Mouse (Mus musculus) hindbrain, embryonic 11.5 days (tissue): Measurements from ENCODE around the gene Hspb1. TPM values are rescaled to one million over a fixed set of nuclear protein-coding genes. Genes with fewer than 3 reads are reported as not detected.

Experiments
- ATAC-seq: fragments of 200-750 bp; cut with Nextera tagmentation; 2 replicates; pipeline ENCODE4 v1.8.0; 2017; ENCODE audit warnings: mild to moderate bottlenecking, moderate TSS enrichment, moderate library complexity; ENCODE audit not compliant: low FRiP score
- DNase-seq: peaks from one replicate; pipeline ENCODE4 v3.0.0-alpha.2; 2015; ENCODE audit warnings: low spot score
- H3K27ac ChIP-seq: fragments of 300-500 bp; sonication (generic); 2 replicates; pipeline ENCODE4 v1.5.1; 2014; ENCODE audit warnings: mild to moderate bottlenecking, low read depth, low read length
- H3K27me3 ChIP-seq: fragments of 300-500 bp; sonication (generic); 2 replicates; pipeline ENCODE4 v1.6.1; 2014; ENCODE audit warnings: mild to moderate bottlenecking, low read length, moderate library complexity, mixed read lengths; ENCODE audit not compliant: control insufficient read depth, insufficient read depth
- H3K36me3 ChIP-seq: fragments of 300-500 bp; sonication (generic); 2 replicates; pipeline ENCODE4 v1.6.1; 2014; ENCODE audit warnings: mild to moderate bottlenecking, low read length, moderate library complexity, mixed read lengths; ENCODE audit not compliant: control insufficient read depth, insufficient read depth
- H3K4me1 ChIP-seq: fragments of 300-500 bp; sonication (generic); replicated peaks from 2 replicates; pipeline ENCODE4 v1.6.1; 2014; ENCODE audit warnings: low read length, mixed read lengths; ENCODE audit not compliant: control insufficient read depth, insufficient read depth
- H3K4me2 ChIP-seq: fragments of 300-500 bp; sonication (generic); replicated peaks from 2 replicates; pipeline ENCODE4 v1.6.1; 2014; ENCODE audit warnings: mild to moderate bottlenecking, low read depth, low read length
- H3K4me3 ChIP-seq: fragments of 300-500 bp; sonication (generic); 2 replicates; pipeline ENCODE4 v1.5.1; 2014; ENCODE audit warnings: low read depth, low read length
- H3K9ac ChIP-seq: fragments of 300-500 bp; sonication (generic); 2 replicates; pipeline ENCODE4 v1.6.1; 2014; ENCODE audit warnings: low read depth, low read length
- H3K9me3 ChIP-seq: fragments of 300-500 bp; sonication (generic); 2 replicates; pipeline ENCODE4 v1.6.1; 2016; ENCODE audit warnings: low read length; ENCODE audit not compliant: control insufficient read depth
- WGBS: fragments of 180-500 bp; shearing (Covaris S2); extraction: QIAGEN DNeasy Blood & Tissue Kit; methylation state at CpG from one replicate; pipeline ENCODE4 v1.1.7; 2014; 5-methylcytosine and 5-hydroxymethylcytosine counted together
- polyA plus RNA-seq: library from polyadenylated mRNA; unstranded; fragments of >200 nt; fragmentation: Nextera tagmentation; extraction: Ambion mirVana; gene quantifications from 2 replicates; pipeline ENCODE4 v1.2.1, GENCODE M21; 2014

The Hspb1 gene
- polyA plus RNA-seq, 1 experiment from 2014 or later, result 26.1 TPM

DNA sequence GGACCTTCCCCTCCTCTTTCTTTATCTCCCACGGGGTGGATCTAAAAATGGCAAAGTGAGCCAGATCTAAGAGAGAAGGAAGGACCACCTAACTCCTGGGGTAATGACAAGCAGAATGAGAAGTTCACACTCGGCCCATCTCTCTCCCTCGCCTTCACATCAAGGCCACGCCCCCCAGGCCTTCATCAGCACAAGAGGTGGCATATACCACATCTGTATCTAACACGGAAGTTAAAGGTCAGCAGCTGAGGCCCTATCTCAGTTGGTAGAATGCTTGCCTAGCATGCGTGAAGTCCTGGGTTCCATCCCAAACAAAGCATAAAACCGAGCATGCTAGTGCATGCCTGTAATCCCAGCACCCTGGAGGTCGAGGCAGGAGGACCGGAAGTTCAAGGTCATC is 14.0 kb upstream of the Hspb1 start:
- Histone ChIP-seq H3K9ac (no peak overlapping the region), H3K27me3 (peaks cover 15% of the 10 kb centered on the region), H3K27ac (no peak overlapping the region), H3K4me2 (no peak overlapping the region), H3K9me3 (no peaks in the 10 kb centered on the region), H3K4me3 (no peak overlapping the region), H3K4me1 (peaks cover 2% of the 10 kb centered on the region), H3K36me3 (no peaks in the 10 kb centered on the region)
- ATAC-seq (no peak), DNase-seq (no peak)
- 58% methylated on average over 9 of the region's 9 CpGs for WGBS

DNA sequence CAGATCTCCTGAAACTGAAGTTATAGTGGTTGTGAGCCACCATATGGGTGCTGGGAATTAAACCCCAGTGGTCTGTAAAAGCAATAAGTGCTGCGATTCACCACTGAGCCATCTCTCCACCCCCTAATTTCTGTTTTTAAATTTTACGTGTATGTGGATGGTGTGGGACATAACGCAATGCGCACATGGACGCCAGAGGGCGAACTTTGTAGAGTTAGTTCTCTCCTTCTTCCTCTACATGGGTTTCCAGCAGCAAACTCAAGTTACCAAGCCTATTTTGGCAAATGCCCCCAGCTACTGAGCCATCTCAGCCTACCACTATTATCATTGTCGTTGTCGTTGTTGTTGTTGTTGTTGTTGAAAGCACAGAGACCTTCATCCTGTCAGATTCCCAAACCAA is 10.5 kb upstream of the Hspb1 start:
- no peak overlapping the region for H3K9ac ChIP-seq
- 19% methylated on average over 8 of the region's 8 CpGs for WGBS
- H3K36me3 ChIP-seq, result no peaks in the 10 kb centered on the region
- no peak for ATAC-seq
- H3K27ac ChIP-seq, result no peak overlapping the region
- DNase-seq, result peak; percentile 81
- no peaks in the 10 kb centered on the region for H3K4me1 ChIP-seq
- no peak overlapping the region for H3K4me3 ChIP-seq
- no peaks in the 10 kb centered on the region for H3K9me3 ChIP-seq
- H3K4me2 ChIP-seq, result no peak overlapping the region; the same call in 1 of the 2 replicates
- peaks cover 2% of the 10 kb centered on the region for H3K27me3 ChIP-seq

DNA sequence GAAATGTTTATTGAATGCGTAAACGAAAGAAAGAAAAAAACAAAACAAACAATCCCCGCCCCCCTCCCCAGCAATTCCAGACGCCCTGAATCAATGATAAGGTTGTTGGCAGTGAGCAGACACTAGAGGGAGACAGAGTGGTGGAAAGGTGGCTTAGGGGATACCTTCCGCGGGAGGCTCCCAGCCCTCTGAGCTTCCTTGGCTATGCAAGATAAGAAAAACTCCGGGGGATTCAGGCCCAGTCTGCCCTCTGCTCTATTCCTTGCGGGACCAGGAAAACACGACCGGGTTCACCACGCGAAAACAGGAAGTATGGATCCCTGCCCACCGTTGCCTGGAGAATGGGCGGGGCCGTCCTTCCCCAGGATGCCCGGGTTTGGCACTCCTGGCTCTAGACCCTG is 9.9 kb upstream of the Hspb1 start:
- H3K4me2 ChIP-seq, result peak overlapping the region; percentile 26
- peak overlapping the region; percentile 1; the same call in 1 of the 2 replicates for H3K4me3 ChIP-seq
- H3K9me3 ChIP-seq, result no peaks in the 10 kb centered on the region
- H3K36me3 ChIP-seq, result no peaks in the 10 kb centered on the region
- H3K27me3 ChIP-seq, result peaks cover 2% of the 10 kb centered on the region; the same call in 1 of the 2 replicates
- WGBS, result 1% methylated on average over 16 of the region's 16 CpGs
- H3K27ac ChIP-seq, result no peak overlapping the region
- ATAC-seq (no peak), DNase-seq (peak; percentile 78)
- no peaks in the 10 kb centered on the region for H3K4me1 ChIP-seq
- H3K9ac ChIP-seq, result no peak overlapping the region

DNA sequence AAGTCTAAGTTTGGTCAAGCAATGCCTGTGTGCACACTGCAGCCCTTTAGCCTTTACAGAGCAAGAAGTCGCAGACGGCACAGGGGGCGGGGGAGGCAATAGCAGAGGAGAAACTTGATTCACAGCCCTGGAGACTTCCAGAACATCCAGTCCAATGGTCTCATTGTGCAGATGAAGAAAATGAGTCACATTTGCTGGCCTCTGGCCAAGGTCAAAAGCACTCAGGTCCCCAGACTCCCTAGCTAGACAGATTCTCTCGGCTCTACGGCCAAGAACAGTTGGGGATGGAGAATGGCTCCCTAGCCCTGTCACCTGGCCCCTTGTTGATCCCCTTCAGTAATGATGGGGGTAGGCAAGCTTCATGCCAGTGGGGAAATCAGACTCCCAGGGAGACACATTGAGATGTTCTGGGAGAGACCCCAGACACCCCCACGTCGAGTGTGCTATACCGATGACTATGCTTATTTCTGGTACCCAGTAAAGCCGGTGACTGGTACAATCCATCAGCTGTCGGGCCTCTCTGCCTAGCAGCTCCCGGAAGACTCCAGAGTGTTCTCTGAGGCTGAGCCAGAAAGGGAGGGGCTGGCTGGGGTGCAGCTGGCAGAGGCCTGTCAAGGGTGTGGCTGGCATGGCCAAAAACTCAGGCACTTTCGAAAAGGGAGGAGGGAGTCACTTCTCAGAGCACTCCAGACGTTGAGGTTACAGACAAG is 8.1 kb upstream of the Hspb1 start:
- DNase-seq, result no peak
- no peak for ATAC-seq

DNA sequence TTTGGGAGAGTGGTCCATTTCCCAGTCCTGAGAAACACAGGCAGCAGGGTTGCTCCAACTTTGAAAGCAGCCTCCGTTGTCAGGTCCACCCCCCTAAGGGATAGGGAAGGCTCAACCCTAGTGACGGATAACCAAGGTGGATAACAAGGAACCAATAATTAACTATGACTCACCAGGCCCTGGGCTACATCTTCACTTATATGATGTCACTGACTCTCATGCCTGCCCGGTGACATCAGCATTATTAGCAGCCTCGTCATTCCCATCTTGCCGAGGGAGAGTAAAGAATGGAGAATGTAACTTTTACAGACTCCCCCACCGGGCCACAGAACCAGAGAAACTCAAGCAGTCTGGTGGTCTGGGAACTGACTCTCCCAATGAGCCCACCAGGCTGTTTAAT is 3.1 kb upstream of the Hspb1 start:
- Histone ChIP-seq H3K4me3 (no peak overlapping the region), H3K9ac (no peak overlapping the region), H3K9me3 (no peaks in the 10 kb centered on the region), H3K27me3 (peaks cover 17% of the 10 kb centered on the region), H3K4me1 (peaks cover 7% of the 10 kb centered on the region; the same call in 1 of the 2 replicates), H3K36me3 (no peaks in the 10 kb centered on the region), H3K27ac (no peak overlapping the region), H3K4me2 (no peak overlapping the region)
- no peak for DNase-seq
- WGBS, result 77% methylated on average over 6 of the region's 6 CpGs
- ATAC-seq, result no peak

More for the DNA sequence above, 8.1 kb upstream of the Hspb1 start:
- Histone ChIP-seq H3K36me3 (no peaks in the 10 kb centered on the region), H3K9me3 (no peaks in the 10 kb centered on the region), H3K27me3 (no peaks in the 10 kb centered on the region), H3K27ac (no peak overlapping the region), H3K4me1 (no peaks in the 10 kb centered on the region), H3K9ac (no peak overlapping the region), H3K4me2 (no peak overlapping the region), H3K4me3 (no peak overlapping the region)
- WGBS, result 71% methylated on average over 13 of the region's 13 CpGs

DNA sequence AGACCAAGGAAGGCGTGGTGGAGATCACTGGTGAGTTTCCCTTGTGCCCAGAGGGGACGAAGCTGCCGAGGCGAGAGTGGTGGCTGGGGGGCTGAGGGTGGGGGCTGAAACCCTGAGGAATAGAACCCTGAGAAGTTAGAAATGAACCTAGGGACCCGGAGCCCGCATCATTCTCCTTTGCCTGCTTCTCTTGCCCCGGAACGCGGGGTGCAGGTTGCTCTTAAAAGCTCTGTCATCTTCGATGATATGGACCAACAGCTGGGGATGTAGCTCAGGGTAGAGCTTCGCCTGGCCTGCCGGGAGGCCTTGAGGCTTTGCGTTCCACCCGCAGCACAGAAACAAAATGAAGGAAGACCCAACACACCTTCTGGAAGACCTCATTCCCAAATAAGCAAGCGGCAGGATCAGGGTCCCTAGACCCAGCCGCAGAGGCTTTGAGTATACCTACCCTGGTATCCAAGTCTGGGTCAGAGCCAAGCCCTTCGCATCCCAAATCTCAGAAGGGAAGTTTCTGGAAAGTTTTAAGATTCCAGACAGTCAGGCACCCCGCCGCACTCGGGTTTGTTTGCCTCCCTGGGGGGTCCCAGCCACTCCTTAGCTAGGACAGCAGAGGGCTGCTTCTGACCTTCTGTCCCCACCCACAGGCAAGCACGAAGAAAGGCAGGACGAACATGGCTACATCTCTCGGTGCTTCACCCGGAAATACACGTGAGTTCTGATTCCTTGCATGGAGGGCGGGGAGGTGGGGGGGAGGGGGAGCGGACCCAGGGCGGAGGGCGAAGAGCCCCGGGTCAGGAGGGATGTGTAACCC is 891 bp downstream of the Hspb1 start:
- peaks cover 23% of the 10 kb centered on the region for H3K27me3 ChIP-seq
- ATAC-seq, result no peak
- no peak overlapping the region for H3K9ac ChIP-seq
- peak overlapping the region; percentile 26; the same call in 1 of the 2 replicates for H3K4me2 ChIP-seq
- WGBS, result 4% methylated on average over 30 of the region's 30 CpGs
- peak; percentile 32 for DNase-seq
- no peaks in the 10 kb centered on the region for H3K9me3 ChIP-seq
- H3K27ac ChIP-seq, result no peak overlapping the region
- peaks cover 7% of the 10 kb centered on the region; the same call in 1 of the 2 replicates for H3K4me1 ChIP-seq
- H3K4me3 ChIP-seq, result no peak overlapping the region
- H3K36me3 ChIP-seq, result no peaks in the 10 kb centered on the region

DNA sequence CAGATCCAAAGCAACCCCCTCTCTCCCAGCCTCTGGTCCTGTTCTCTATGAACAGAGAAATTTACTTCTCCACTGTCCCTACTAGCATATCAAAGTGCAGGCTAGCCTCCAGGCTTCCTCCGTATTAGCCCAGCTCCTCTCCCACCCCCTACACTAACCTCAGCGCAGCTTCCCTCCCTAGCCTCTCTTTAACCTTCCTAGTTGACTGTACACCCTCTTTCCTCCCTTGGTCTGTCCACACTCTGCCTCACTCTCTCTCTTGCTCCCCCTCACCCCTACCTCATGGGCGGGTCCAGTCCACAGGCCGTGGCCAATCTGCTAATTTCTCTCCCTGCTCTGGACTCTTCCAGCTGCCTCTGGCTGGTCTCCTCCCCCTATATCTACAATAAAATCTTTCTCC is 2.6 kb downstream of the Hspb1 start:
- no peak overlapping the region for H3K4me3 ChIP-seq
- H3K9ac ChIP-seq, result no peak overlapping the region
- H3K9me3 ChIP-seq, result no peaks in the 10 kb centered on the region
- no peak overlapping the region for H3K4me2 ChIP-seq
- no peaks in the 10 kb centered on the region for H3K36me3 ChIP-seq
- 48% methylated on average over 4 of the region's 4 CpGs for WGBS
- H3K27me3 ChIP-seq, result peaks cover 23% of the 10 kb centered on the region
- no peak for ATAC-seq
- H3K27ac ChIP-seq, result no peak overlapping the region
- H3K4me1 ChIP-seq, result peaks cover 7% of the 10 kb centered on the region; the same call in 1 of the 2 replicates
- no peak for DNase-seq

DNA sequence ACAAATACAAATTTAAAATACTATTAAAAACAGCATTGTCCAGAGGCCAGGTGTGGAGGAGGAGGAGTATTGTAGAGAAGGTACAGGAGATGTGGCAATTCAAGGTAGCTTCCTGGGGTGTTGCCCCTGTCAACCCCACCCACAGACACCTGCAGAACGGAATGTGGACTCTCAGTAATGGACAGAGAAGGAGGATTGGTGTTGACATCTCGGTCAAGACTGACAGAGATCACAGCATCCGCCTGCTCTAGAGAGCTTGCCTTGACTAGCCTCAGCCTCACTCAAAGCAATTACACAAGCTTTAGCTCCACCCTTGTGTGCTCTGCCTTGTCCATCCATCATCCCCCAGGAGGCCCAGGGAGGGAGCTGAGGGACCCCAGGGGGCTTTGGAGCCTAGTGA is 3.2 kb downstream of the Hspb1 start:
- H3K9ac ChIP-seq, result no peak overlapping the region
- peaks cover 7% of the 10 kb centered on the region; the same call in 1 of the 2 replicates for H3K4me1 ChIP-seq
- no peak for ATAC-seq
- H3K27me3 ChIP-seq, result peaks cover 23% of the 10 kb centered on the region
- H3K9me3 ChIP-seq, result no peaks in the 10 kb centered on the region
- H3K27ac ChIP-seq, result no peak overlapping the region
- DNase-seq, result no peak
- WGBS, result 52% methylated on average over 3 of the region's 3 CpGs
- no peak overlapping the region for H3K4me3 ChIP-seq
- H3K36me3 ChIP-seq, result no peaks in the 10 kb centered on the region
- H3K4me2 ChIP-seq, result no peak overlapping the region
